Mouse (Mus musculus): ENCODE measurements around the gene Mtr.

Gene Mtr

GRCm38 (mm10) chr13:12232141-12232540 is 25.8 kb downstream of the Mtr start:
- no peak for DNase-seq

- no peak for DNase-seq
These were observed 29.7 kb downstream of the Mtr start for GRCm38 (mm10) chr13:12228248-12228647.

GRCm38 (mm10) chr13:12227606-12228005 is 30.3 kb downstream of the Mtr start:
- DNase-seq: no peak

- DNase-seq: no peak
These were observed 39.3 kb downstream of the Mtr start for GRCm38 (mm10) chr13:12218603-12219002.

DNA sequence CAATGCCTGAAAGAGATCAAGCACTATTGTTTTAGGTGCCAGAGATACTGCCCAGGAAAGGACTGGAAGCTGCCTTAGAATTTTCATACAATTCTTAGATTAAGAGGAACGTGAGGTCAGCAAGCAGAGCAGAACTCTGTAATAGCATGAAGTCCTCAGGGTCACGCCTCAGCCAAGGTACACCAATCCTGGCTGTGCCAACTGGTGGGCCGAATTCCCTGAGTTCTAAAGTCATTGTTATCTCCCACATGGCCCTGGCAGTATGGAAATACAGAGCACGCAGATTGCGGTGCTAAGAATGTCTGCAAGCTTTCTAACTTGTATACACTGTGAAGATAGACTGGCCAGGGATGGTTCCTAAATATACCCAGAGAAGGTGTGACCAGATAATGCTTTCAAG is 43.0 kb downstream of the Mtr start:
- DNase-seq: no peak

- DNase-seq: no peak
These were observed 46.9 kb downstream of the Mtr start for GRCm38 (mm10) chr13:12211058-12211457.

DNA sequence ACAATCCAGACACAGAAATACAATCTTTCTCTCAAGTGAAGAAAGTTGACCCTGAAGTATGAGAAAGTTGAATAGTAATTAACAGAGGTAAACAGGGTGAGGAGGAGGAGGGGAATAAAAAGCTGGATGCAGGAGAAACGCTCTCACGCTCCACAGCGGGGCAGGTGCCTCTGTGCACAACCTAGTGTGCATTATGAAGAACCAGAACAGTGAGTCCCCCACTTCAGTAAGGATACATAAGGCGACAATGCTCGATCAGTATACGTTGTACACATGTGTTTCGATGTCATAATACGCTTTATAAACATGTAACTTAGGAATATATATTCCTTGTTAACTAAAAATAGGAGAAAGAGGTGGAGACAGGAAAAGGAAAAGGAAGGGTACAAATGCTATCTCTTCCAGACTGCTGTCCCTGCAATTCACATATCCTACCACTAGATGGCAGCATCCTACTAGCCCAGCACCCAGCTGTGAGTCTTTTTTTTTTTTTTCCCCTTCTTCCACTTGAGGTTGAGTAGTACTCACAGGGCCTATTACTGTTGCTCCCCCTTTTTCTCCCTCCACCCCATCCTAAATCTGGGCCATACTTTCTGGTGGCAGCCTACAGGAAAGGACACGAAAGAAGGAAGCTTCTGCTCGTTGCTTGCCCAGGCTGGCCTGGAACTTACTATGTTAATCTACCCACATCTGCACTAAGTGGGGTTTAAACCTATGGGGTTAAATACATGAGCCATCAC is 47.7 kb downstream of the Mtr start:
- DNase-seq: peak; percentile 54

GRCm38 (mm10) chr13:12200372-12200771 is 57.5 kb downstream of the Mtr start:
- no peak for DNase-seq

DNA sequence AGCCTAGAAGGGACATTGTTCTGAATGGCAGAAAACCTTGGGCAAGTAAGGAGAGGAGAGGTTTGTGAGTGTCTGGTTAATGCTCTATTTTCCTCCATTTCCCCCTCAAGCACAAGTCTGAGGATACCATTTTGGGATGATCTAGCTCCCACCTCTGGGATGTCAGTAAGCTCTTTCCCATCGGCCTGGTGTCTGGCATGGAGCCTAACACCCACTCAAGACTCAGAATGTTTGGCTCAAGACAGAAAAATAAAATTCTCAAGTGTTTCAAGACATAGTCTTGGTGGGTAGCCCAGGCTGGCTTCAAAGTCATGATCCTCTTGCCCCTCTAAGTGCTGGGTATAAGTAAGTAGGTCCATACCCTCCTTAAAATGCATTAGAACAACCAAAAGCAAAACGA is 59.4 kb downstream of the Mtr start:
- no peak for DNase-seq

DNA sequence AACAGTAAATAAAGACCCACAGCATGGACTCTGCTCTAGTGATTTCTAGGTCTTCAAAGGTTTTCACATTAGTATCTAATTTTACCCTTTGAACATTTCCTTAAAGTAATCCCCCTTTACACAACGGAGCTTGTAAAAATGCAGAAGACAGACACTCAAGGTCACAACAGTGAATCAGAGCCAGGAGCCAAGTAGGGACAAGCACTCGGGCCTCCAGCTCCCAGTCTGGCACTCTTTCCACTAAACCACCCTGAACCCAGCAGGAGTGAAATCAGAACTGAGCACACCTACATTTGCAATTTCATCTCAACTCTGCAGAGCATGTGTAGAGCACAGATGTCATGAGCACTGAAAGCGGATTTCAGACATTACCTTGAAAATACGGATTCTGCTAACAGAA is 61.1 kb downstream of the Mtr start:
- no peak for DNase-seq

- DNase-seq: no peak
These were observed 61.9 kb downstream of the Mtr start for GRCm38 (mm10) chr13:12196012-12196411.

DNA sequence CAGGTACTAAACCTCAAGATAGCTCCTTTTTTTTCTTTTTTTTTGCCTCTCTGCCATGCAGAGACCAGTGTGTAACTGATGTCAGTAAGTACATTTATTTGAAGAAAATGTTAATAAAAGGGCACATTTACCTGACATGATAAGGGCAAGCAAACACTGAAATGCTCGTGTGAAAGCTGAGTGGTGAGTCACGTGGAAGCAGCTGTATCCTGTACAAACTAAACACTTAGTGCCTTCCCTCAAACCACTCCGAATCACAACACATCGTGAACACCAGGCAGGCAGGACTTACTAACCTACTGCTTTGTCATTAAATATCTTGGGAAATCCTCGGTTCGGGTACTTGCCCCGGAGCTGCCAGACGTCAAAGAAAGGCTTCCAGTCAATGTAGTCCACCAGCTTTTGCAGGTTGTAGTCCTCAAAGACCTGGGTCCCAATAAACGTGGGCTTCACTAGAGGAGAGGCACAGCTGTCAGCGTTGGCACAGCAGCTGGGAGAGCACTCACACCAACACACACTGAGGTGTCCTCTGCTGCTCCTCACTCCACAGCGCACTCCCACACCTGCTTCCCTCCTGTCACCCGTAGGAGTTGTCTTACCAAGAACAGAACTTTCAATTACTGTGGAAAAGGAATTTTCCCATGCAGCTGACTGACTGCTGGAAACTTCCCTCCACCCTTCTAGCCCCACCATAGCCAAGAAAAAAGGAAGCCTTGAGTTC is 62.8 kb downstream of the Mtr start:
- no peak for DNase-seq

- DNase-seq: no peak
These were observed 68.7 kb downstream of the Mtr start for GRCm38 (mm10) chr13:12189219-12189618.

- DNase-seq: no peak
These were observed 69.1 kb downstream of the Mtr start for GRCm38 (mm10) chr13:12188804-12189203.

DNA sequence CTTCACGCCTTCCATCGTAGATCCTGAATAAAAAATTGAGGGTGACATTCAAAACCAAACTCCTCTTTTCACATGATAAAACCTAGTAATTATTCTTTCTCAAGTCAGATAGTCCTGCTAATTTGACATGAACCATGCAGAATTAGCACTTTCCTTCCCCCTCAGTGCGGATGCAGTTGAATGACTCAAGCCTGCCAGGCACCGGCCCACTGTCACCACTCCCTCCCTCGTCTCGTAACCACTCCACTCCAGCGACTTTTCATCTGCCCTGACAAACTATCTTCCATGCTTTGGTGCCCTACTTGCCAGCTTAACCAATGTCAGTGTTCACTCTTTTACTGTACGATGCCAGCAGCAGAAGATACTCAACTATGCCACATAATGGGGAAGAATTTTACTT is 78.4 kb downstream of the Mtr start:
- no peak for DNase-seq

DNA sequence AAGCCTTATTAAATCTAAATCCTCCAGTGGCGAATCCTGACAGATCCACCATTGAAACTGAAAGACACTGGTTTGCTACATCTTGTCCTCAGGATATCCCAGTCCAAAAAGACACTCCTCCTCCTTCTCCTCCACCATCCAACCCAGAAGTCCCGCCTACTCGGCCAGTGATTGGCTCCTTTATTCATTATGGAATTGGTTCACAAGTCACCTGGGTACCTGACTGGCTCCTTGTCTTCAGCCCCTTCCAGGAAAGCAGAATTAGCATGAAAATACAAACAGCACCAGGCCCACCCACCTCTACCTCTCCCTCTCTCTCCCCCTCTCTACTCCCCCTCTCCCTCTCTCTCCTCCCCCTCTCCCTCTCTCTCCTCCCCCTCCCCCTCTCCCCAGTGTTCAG is 81.2 kb downstream of the Mtr start:
- no peak for DNase-seq

GRCm38 (mm10) chr13:12175988-12176736 is 81.8 kb downstream of the Mtr start:
- no peak for DNase-seq

DNA sequence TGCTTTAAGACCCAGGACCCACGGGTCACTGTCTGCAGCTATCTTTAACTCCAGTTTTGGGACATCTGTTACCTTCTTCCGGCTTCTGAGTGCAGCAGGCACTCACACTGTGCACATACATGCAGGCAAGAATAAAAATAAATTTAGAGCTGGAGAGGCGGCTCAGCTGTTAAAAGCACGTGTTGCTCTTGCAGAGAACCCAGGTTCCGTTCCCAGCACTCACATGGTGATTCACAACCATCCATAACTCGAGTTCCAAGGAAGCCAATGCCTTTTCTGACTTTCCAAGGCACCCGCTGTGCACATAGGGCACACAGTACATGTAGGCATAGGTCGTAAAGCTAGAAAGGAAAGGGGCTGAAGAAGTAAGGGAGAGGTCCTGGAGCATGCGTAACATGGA is 90.6 kb downstream of the Mtr start:
- DNase-seq: no peak

- DNase-seq: peak; percentile 12
These were observed 91.5 kb downstream of the Mtr start for GRCm38 (mm10) chr13:12166386-12166785.

DNA sequence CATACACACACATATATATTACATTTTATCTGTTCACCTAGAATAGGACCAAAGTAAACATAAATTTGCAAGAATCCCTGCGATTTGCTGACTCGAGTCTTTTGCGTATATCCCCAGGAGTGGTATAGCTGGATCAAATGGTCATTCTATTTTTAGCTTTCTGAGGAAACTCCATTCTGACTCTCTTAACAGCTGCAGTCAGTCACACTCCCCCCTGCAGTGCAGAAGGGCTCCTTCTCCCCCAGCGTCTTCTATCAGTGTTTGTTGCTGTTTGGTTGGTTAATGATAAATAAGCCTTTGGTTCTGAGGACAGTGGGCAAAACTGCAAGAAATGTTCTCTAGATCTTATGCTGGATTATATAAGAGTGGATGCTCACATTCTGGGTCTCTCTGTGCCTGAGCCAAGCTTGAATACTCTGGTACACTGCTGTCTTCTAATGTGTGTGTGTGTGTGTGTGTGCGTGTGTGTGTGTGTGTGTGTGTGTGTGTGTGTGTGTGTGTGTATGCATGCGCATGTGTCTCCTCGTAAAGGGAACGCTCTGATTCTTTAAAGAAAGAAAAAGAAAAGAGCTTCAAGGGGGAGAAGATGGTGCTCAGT is 92.4 kb downstream of the Mtr start:
- DNase-seq: no peak

GRCm38 (mm10) chr13:12162457-12162856 is 95.5 kb downstream of the Mtr start:
- DNase-seq: no peak

DNA sequence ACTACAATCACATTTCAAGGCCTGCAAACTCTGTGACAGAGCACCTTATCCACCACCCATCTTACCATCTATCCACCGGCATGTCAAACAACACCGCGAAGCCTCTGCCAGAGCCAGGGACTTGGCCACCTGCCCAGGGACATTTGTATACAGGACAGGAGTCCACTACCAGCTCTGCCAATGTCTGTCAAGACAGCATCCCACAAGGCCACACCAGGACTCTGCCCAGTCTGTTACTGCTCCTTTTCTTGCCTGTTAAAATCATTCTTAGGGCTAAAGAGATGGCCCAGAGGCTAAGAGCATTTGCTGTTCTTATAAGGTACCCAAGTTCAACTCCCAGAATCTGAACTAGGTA is 97.8 kb downstream of the Mtr start:
- DNase-seq: no peak

DNA sequence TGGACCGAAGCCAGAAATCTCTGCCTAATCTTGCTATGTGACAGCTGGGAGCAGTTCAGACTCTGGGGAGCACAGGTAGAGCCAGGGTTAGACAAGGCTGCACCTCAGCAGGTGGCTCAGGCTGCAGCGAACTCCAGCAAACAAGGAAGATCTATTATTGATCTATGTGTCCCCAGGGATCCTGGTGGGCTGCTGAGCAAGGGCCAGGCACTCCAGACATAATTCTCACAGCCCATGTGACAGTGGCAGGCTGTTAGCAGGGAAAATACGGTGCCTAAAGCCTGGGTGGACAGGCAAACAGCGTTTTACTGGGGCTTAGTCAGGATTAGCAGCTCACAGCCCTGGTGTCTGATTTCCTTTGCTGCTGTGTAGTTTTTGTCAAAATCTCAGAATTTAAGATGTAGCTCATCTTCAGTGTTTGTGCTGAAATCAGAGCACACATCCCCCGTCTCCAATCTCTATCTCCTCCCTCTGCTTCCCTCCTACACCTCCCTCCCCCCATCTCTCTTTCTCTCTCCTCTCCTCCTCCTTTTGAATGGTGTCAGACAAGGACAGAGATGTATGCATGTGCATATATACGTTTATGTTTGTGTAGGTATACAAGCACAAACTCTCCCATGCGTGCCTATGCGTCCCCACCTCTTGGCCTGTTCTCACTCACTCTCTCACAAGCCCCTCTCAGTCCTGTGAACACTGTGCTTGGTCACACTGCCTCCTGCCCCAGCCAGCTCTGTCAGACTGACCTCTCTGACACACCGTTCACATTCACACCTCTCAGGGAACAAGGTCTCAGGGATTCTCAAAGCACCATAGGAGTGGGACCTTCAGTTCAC is 98.4 kb downstream of the Mtr start:
- DNase-seq: peak; percentile 25

Measured in embryo, embryonic 11 days (tissue).